Mouse (Mus musculus) forebrain, embryonic 15.5 days (tissue): ENCODE results near the gene Ascc1. TPM values are rescaled to one million over a fixed set of nuclear protein-coding genes. Genes with fewer than 3 reads are reported as not detected.

Source experiments
- ATAC-seq: fragments of 200-750 bp; cut with Nextera tagmentation; replicated peaks from 2 replicates; pipeline ENCODE4 v1.8.0; 2017; ENCODE audit warnings: mild to moderate bottlenecking, moderate TSS enrichment, moderate library complexity
- H3K27ac ChIP-seq: fragments of 300-500 bp; sonication (generic); replicated peaks from 2 replicates; pipeline ENCODE4 v1.5.1; 2015; ENCODE audit warnings: mild to moderate bottlenecking, inconsistent platforms
- H3K27me3 ChIP-seq: fragments of 300-500 bp; sonication (generic); 2 replicates; pipeline ENCODE4 v1.6.1; 2015; ENCODE audit warnings: inconsistent platforms
- H3K36me3 ChIP-seq: fragments of 300-500 bp; sonication (generic); 2 replicates; pipeline ENCODE4 v1.6.1; 2015; ENCODE audit warnings: mild to moderate bottlenecking, inconsistent platforms
- H3K4me1 ChIP-seq: fragments of 300-500 bp; sonication (generic); 2 replicates; pipeline ENCODE4 v1.6.1; 2015; ENCODE audit warnings: inconsistent platforms
- H3K4me2 ChIP-seq: fragments of 300-500 bp; sonication (generic); replicated peaks from 2 replicates; pipeline ENCODE4 v1.6.1; 2015; ENCODE audit warnings: mild to moderate bottlenecking, inconsistent platforms
- H3K4me3 ChIP-seq: fragments of 300-500 bp; sonication (generic); 2 replicates; pipeline ENCODE4 v1.5.1; 2015; ENCODE audit warnings: mild to moderate bottlenecking, inconsistent platforms
- H3K9ac ChIP-seq: fragments of 300-500 bp; sonication (generic); replicated peaks from 2 replicates; pipeline ENCODE4 v1.6.1; 2015; ENCODE audit warnings: mild to moderate bottlenecking, inconsistent platforms
- H3K9me3 ChIP-seq: fragments of 300-500 bp; sonication (generic); 2 replicates; pipeline ENCODE4 v1.6.1; 2016; ENCODE audit warnings: inconsistent platforms
- WGBS: fragments of 180-500 bp; shearing (Covaris S2); methylation state at CpG from one replicate; pipeline ENCODE4 v1.1.7; 2015; ENCODE audit warnings: mixed read lengths; 5-methylcytosine and 5-hydroxymethylcytosine counted together
- polyA plus RNA-seq: library from polyadenylated mRNA; unstranded; fragments of >200 nt; fragmentation: Nextera tagmentation; extraction: Ambion mirVana; gene quantifications from 2 replicates; pipeline ENCODE4 v1.2.1, GENCODE M21; 2015

Ascc1 gene
- 47.9 and 48.9 TPM in 2 replicates for polyA plus RNA-seq

GRCm38 (mm10) chr10:60002673-60003212 lies at the start of gene Ascc1, which contains the start of gene Anapc16:
Gene Ascc1 (plus strand): TSS chr10:60002805.
Gene Anapc16 (minus strand): TSS chr10:60003135.
- H3K9ac ChIP-seq: peak within 1 kb of the TSS; percentile 82
- WGBS: under 1% methylated on average over 51 of the region's 51 CpGs
- peak within 1 kb of the TSS; percentile 73 for H3K4me3 ChIP-seq
- H3K36me3 ChIP-seq: peaks cover 3% of the 10 kb centered on the region; the same call in 1 of the 2 replicates
- peak within 1 kb of the TSS; percentile 99 for H3K27ac ChIP-seq
- peak; percentile 97 for ATAC-seq
- H3K27me3 ChIP-seq: no peaks in the 10 kb centered on the region
- H3K9me3 ChIP-seq: no peaks in the 10 kb centered on the region
- H3K4me1 ChIP-seq: peaks cover 24% of the 10 kb centered on the region
- peak within 1 kb of the TSS; percentile 79 for H3K4me2 ChIP-seq

- H3K36me3 ChIP-seq: no peaks in the 10 kb centered on the region; the same call in 1 of the 2 replicates
- no peak overlapping the region for H3K4me2 ChIP-seq
- H3K27ac ChIP-seq: peak overlapping the region; percentile 9; the same call in 1 of the 2 replicates
- ATAC-seq: no peak
- no peaks in the 10 kb centered on the region for H3K9me3 ChIP-seq
- H3K27me3 ChIP-seq: no peaks in the 10 kb centered on the region
- H3K9ac ChIP-seq: no peak overlapping the region
- 21% methylated on average over 7 of the region's 7 CpGs for WGBS
- no peak overlapping the region for H3K4me3 ChIP-seq
- H3K4me1 ChIP-seq: peaks cover 54% of the 10 kb centered on the region
These were observed 49.0 kb upstream of the Ascc1 start for GRCm38 (mm10) chr10:59953564-59954039.

- H3K27ac ChIP-seq: peak overlapping the region; percentile 92
- no peak overlapping the region for H3K4me2 ChIP-seq
These were observed 45.9 kb upstream of the Ascc1 start for GRCm38 (mm10) chr10:59956681-59957080.

GRCm38 (mm10) chr10:59957171-59958149 lies 45.1 kb upstream of the Ascc1 start:
- H3K4me2 ChIP-seq: peak overlapping the region; percentile 31
- no peaks in the 10 kb centered on the region for H3K36me3 ChIP-seq
- no peaks in the 10 kb centered on the region for H3K27me3 ChIP-seq
- H3K9ac ChIP-seq: peak overlapping the region; percentile 37
- peak overlapping the region; percentile 92 for H3K27ac ChIP-seq
- H3K4me1 ChIP-seq: peaks cover 44% of the 10 kb centered on the region
- peak overlapping the region; percentile 15 for H3K4me3 ChIP-seq
- no peaks in the 10 kb centered on the region for H3K9me3 ChIP-seq
- 10% methylated on average over 25 of the region's 25 CpGs for WGBS
- ATAC-seq: peak; percentile 68

More at GRCm38 (mm10) chr10:59956681-59957080, 45.9 kb upstream of the Ascc1 start:
- Histone ChIP-seq H3K4me1 (peaks cover 44% of the 10 kb centered on the region), H3K27me3 (no peaks in the 10 kb centered on the region), H3K36me3 (no peaks in the 10 kb centered on the region), H3K9me3 (no peaks in the 10 kb centered on the region), H3K9ac (no peak overlapping the region), H3K4me3 (no peak overlapping the region)
- no peak for ATAC-seq
- 56% methylated on average over 5 of the region's 5 CpGs for WGBS

GRCm38 (mm10) chr10:59958458-59958857 lies 44.1 kb upstream of the Ascc1 start:
- H3K4me3 ChIP-seq: no peak overlapping the region
- peaks cover 37% of the 10 kb centered on the region for H3K4me1 ChIP-seq
- 10% methylated on average over 5 of the region's 5 CpGs for WGBS
- peak; percentile 59 for ATAC-seq
- H3K36me3 ChIP-seq: no peaks in the 10 kb centered on the region
- H3K9me3 ChIP-seq: no peaks in the 10 kb centered on the region
- peak overlapping the region; percentile 31 for H3K4me2 ChIP-seq
- H3K9ac ChIP-seq: peak overlapping the region; percentile 37; the same call in 1 of the 2 replicates
- H3K27me3 ChIP-seq: no peaks in the 10 kb centered on the region
- H3K27ac ChIP-seq: peak overlapping the region; percentile 92

GRCm38 (mm10) chr10:59959517-59959916 lies 43.1 kb upstream of the Ascc1 start:
- no peak overlapping the region for H3K4me3 ChIP-seq

GRCm38 (mm10) chr10:59963609-59964008 lies 39.0 kb upstream of the Ascc1 start:
- peak overlapping the region; percentile 74 for H3K27ac ChIP-seq

More at GRCm38 (mm10) chr10:59959517-59959916, 43.1 kb upstream of the Ascc1 start:
- no peak for ATAC-seq
- Histone ChIP-seq H3K27ac (peak overlapping the region; percentile 92), H3K36me3 (no peaks in the 10 kb centered on the region), H3K9me3 (no peaks in the 10 kb centered on the region), H3K9ac (no peak overlapping the region), H3K4me2 (no peak overlapping the region), H3K27me3 (no peaks in the 10 kb centered on the region), H3K4me1 (peaks cover 36% of the 10 kb centered on the region)
- 64% methylated on average over 11 of the region's 12 CpGs for WGBS

GRCm38 (mm10) chr10:59964504-59965361 lies 37.9 kb upstream of the Ascc1 start:
- H3K36me3 ChIP-seq: no peaks in the 10 kb centered on the region
- WGBS: 4% methylated on average over 23 of the region's 23 CpGs
- peaks cover 20% of the 10 kb centered on the region for H3K4me1 ChIP-seq
- H3K27ac ChIP-seq: peak overlapping the region; percentile 74
- peak overlapping the region; percentile 13 for H3K4me3 ChIP-seq
- H3K9ac ChIP-seq: 0 out of 2 replicates have a peak overlapping the region, but pooled peaks have one; percentile 9
- H3K4me2 ChIP-seq: peak overlapping the region; percentile 38
- H3K9me3 ChIP-seq: no peaks in the 10 kb centered on the region
- ATAC-seq: peak; percentile 72
- no peaks in the 10 kb centered on the region for H3K27me3 ChIP-seq

More at GRCm38 (mm10) chr10:59963609-59964008, 39.0 kb upstream of the Ascc1 start:
- H3K27me3 ChIP-seq: no peaks in the 10 kb centered on the region
- no peak overlapping the region for H3K9ac ChIP-seq
- peaks cover 28% of the 10 kb centered on the region for H3K4me1 ChIP-seq
- ATAC-seq: no peak
- H3K36me3 ChIP-seq: no peaks in the 10 kb centered on the region
- no peak overlapping the region for H3K4me3 ChIP-seq
- WGBS: 60% methylated on average over 2 of the region's 2 CpGs
- no peaks in the 10 kb centered on the region for H3K9me3 ChIP-seq
- no peak overlapping the region for H3K4me2 ChIP-seq

- Histone ChIP-seq H3K4me1 (peaks cover 25% of the 10 kb centered on the region), H3K27me3 (no peaks in the 10 kb centered on the region), H3K36me3 (no peaks in the 10 kb centered on the region), H3K4me3 (no peak overlapping the region), H3K4me2 (no peak overlapping the region), H3K9ac (no peak overlapping the region), H3K27ac (peak overlapping the region; percentile 53; the same call in 1 of the 2 replicates), H3K9me3 (no peaks in the 10 kb centered on the region)
- ATAC-seq: no peak
- WGBS: 27% methylated on average over 9 of the region's 9 CpGs
These were observed 37.3 kb upstream of the Ascc1 start for GRCm38 (mm10) chr10:59965362-59965695.

GRCm38 (mm10) chr10:59965788-59966187 lies 36.8 kb upstream of the Ascc1 start:
- Histone ChIP-seq H3K9ac (no peak overlapping the region), H3K4me1 (peaks cover 30% of the 10 kb centered on the region), H3K9me3 (no peaks in the 10 kb centered on the region), H3K4me3 (no peak overlapping the region), H3K27me3 (no peaks in the 10 kb centered on the region), H3K27ac (peak overlapping the region; percentile 53; the same call in 1 of the 2 replicates), H3K4me2 (no peak overlapping the region), H3K36me3 (no peaks in the 10 kb centered on the region)
- 84% methylated on average over 8 of the region's 8 CpGs for WGBS
- ATAC-seq: no peak

- Histone ChIP-seq H3K4me1 (peaks cover 31% of the 10 kb centered on the region), H3K27ac (no peak overlapping the region), H3K4me3 (no peak overlapping the region), H3K9me3 (no peaks in the 10 kb centered on the region), H3K36me3 (no peaks in the 10 kb centered on the region), H3K9ac (no peak overlapping the region), H3K4me2 (no peak overlapping the region), H3K27me3 (no peaks in the 10 kb centered on the region)
- whole genome bisulfite sequencing: 92% methylated on average over 6 of the region's 6 CpGs
- ATAC-seq: no peak
These were observed 35.9 kb upstream of the Ascc1 start for GRCm38 (mm10) chr10:59966743-59967142.
